Mouse (Mus musculus) liver, embryonic 11.5 days (tissue): Measurements from ENCODE around the gene Immt. TPM values are rescaled to one million over a fixed set of nuclear protein-coding genes. Genes with fewer than 3 reads are reported as not detected.
"Not testable (repeated sequence)": the region's sequence is repeated elsewhere in the genome, so short reads cannot be mapped to it uniquely, and the experiment has no call there.

ENCODE experiments used
- ATAC-seq: fragments of 200-750 bp; cut with Nextera tagmentation; replicated peaks from 2 replicates; pipeline ENCODE4 v1.8.0; 2017; ENCODE audit warnings: moderate number of reproducible peaks, mild to moderate bottlenecking, moderate TSS enrichment, moderate library complexity; ENCODE audit not compliant: low FRiP score
- DNase-seq: peaks from one replicate; pipeline ENCODE4 v3.0.0-alpha.2; 2017; ENCODE audit warnings: low spot score
- H3K27ac ChIP-seq: fragments of 300-500 bp; sonication (generic); 2 replicates; pipeline ENCODE4 v1.5.1; 2014; ENCODE audit warnings: mild to moderate bottlenecking, low read depth, low read length, control low read depth
- H3K27me3 ChIP-seq: fragments of 300-500 bp; sonication (generic); replicated peaks from 2 replicates; pipeline ENCODE4 v1.6.1; 2014; ENCODE audit warnings: low read length, mixed read lengths; ENCODE audit not compliant: control insufficient read depth, insufficient read depth
- H3K36me3 ChIP-seq: fragments of 300-500 bp; sonication (generic); 2 replicates; pipeline ENCODE4 v1.6.1; 2014; ENCODE audit warnings: mild to moderate bottlenecking, low read length, moderate library complexity, mixed read lengths; ENCODE audit not compliant: control insufficient read depth, insufficient read depth
- H3K4me1 ChIP-seq: fragments of 300-500 bp; sonication (generic); replicated peaks from 2 replicates; pipeline ENCODE4 v1.6.1; 2014; ENCODE audit warnings: low read length, mixed read lengths; ENCODE audit not compliant: control insufficient read depth, insufficient read depth
- H3K4me2 ChIP-seq: fragments of 300-500 bp; sonication (generic); 2 replicates; pipeline ENCODE4 v1.6.1; 2014; ENCODE audit warnings: mild to moderate bottlenecking, control low read depth, moderate library complexity
- H3K4me3 ChIP-seq: fragments of 300-500 bp; sonication (generic); 2 replicates; pipeline ENCODE4 v1.5.1; 2014; ENCODE audit warnings: low read depth, low read length, control low read depth
- H3K9ac ChIP-seq: fragments of 300-500 bp; sonication (generic); 2 replicates; pipeline ENCODE4 v1.6.1; 2014; ENCODE audit warnings: low read depth, low read length, control low read depth
- H3K9me3 ChIP-seq: fragments of 300-500 bp; sonication (generic); 2 replicates; pipeline ENCODE4 v1.6.1; 2016; ENCODE audit warnings: low read length, inconsistent platforms, mixed read lengths; ENCODE audit not compliant: control insufficient read depth
- WGBS: fragments of 180-500 bp; shearing (Covaris S2); extraction: QIAGEN DNeasy Blood & Tissue Kit; methylation state at CpG from one replicate; pipeline ENCODE4 v1.1.7; 2014; 5-methylcytosine and 5-hydroxymethylcytosine counted together
- polyA plus RNA-seq: library from polyadenylated mRNA; unstranded; fragments of >200 nt; fragmentation: Nextera tagmentation; extraction: Ambion mirVana; gene quantifications from 2 replicates; pipeline ENCODE4 v1.2.1, GENCODE M21; 2014

Gene Immt
- polyA plus RNA-seq, 1 experiment from 2014 or later: 222 TPM

GRCm38 (mm10) chr6:71925233-71925632 is 94.1 kb downstream of the Immt start:
- ATAC-seq, DNase-seq, H3K4me1 ChIP-seq, H3K9ac ChIP-seq, H3K27ac ChIP-seq, H3K4me3 ChIP-seq, H3K4me2 ChIP-seq, H3K27me3 ChIP-seq, H3K9me3 ChIP-seq: not testable (repeated sequence)
- 74% methylated on average over 5 of the region's 5 CpGs for WGBS
- H3K36me3 ChIP-seq: peaks cover 44% of the 10 kb centered on the region

Other genes with a start within 250 kb of the Immt start
- 28.9 and 31.6 TPM in 2 replicates for gene Kdm3a, start 198.3 kb upstream of the Immt start, polyA plus RNA-seq
- 11.1 and 12.2 TPM in 2 replicates for gene Reep1, start 123.8 kb upstream of the Immt start, polyA plus RNA-seq
- 110 and 111 TPM in 2 replicates for gene Mrpl35, start 4.4 kb upstream of the Immt start, polyA plus RNA-seq
- 151 and 174 TPM in 2 replicates for gene Ptcd3, start 77.4 kb downstream of the Immt start, polyA plus RNA-seq
- gene Polr1a, start 77.7 kb downstream of the Immt start, polyA plus RNA-seq: 45.7 and 52.4 TPM in 2 replicates